Mouse (Mus musculus) midbrain, embryonic 16.5 days (tissue): ENCODE data around the gene Slc25a45. TPM values are rescaled to one million over a fixed set of nuclear protein-coding genes. Genes with fewer than 3 reads are reported as not detected.
"Not testable (repeated sequence)": the region's sequence is repeated elsewhere in the genome, so short reads cannot be mapped to it uniquely, and the experiment has no call there.

Experiments used
- ATAC-seq: fragments of 200-750 bp; cut with Nextera tagmentation; 2 replicates; pipeline ENCODE4 v1.8.0; 2017; ENCODE audit warnings: moderate TSS enrichment
- H3K27ac ChIP-seq: fragments of 300-500 bp; sonication (generic); 2 replicates; pipeline ENCODE4 v1.5.1; 2014; ENCODE audit warnings: mild to moderate bottlenecking, low read length, mixed read lengths
- H3K27me3 ChIP-seq: fragments of 300-500 bp; sonication (generic); 2 replicates; pipeline ENCODE4 v1.6.1; 2014; ENCODE audit warnings: low read depth, low read length, mixed read lengths; ENCODE audit not compliant: control insufficient read depth, insufficient read depth
- H3K36me3 ChIP-seq: fragments of 300-500 bp; sonication (generic); 2 replicates; pipeline ENCODE4 v1.6.1; 2014; ENCODE audit warnings: mild to moderate bottlenecking, low read length, moderate library complexity, mixed read lengths; ENCODE audit not compliant: control insufficient read depth, insufficient read depth
- H3K4me1 ChIP-seq: fragments of 300-500 bp; sonication (generic); 2 replicates; pipeline ENCODE4 v1.6.1; 2014; ENCODE audit warnings: mild to moderate bottlenecking, low read length, mixed read lengths; ENCODE audit not compliant: control insufficient read depth, insufficient read depth
- H3K4me2 ChIP-seq: fragments of 300-500 bp; sonication (generic); 2 replicates; pipeline ENCODE4 v1.6.1; 2014; ENCODE audit warnings: mild to moderate bottlenecking, low read length, mixed read lengths
- H3K4me3 ChIP-seq: fragments of 300-500 bp; sonication (generic); 2 replicates; pipeline ENCODE4 v1.5.1; 2014; ENCODE audit warnings: low read depth, mild to moderate bottlenecking, low read length, moderate library complexity, mixed read lengths
- H3K9ac ChIP-seq: fragments of 300-500 bp; sonication (generic); 2 replicates; pipeline ENCODE4 v1.6.1; 2014; ENCODE audit warnings: low read depth, low read length, mixed read lengths
- H3K9me3 ChIP-seq: fragments of 300-500 bp; sonication (generic); replicated peaks from 2 replicates; pipeline ENCODE4 v1.6.1; 2014; ENCODE audit warnings: mild to moderate bottlenecking, low read length, mixed read lengths; ENCODE audit not compliant: control insufficient read depth, poor library complexity, severe bottlenecking
- WGBS: fragments of 180-500 bp; shearing (Covaris S2); extraction: QIAGEN DNeasy Blood & Tissue Kit; methylation state at CpG from one replicate; pipeline ENCODE4 v1.1.7; 2014; 5-methylcytosine and 5-hydroxymethylcytosine counted together
- polyA plus RNA-seq: library from polyadenylated mRNA; unstranded; fragments of >200 nt; fragmentation: Nextera tagmentation; extraction: Ambion mirVana; gene quantifications from 2 replicates; pipeline ENCODE4 v1.2.1, GENCODE M21; 2015

Slc25a45 gene
- polyA plus RNA-seq, 1 experiment from 2014 or later: 2.0 TPM

GRCm38 (mm10) chr19:5879735-5880134 is 2.1 kb downstream of the Slc25a45 start:
- Histone ChIP-seq H3K27me3 (no peaks in the 10 kb centered on the region), H3K9me3 (no peaks in the 10 kb centered on the region), H3K4me1 (peaks cover 3% of the 10 kb centered on the region; the same call in 1 of the 2 replicates), H3K27ac (no peak overlapping the region), H3K4me3 (no peak overlapping the region), H3K4me2 (no peak overlapping the region), H3K36me3 (no peaks in the 10 kb centered on the region), H3K9ac (no peak overlapping the region)
- ATAC-seq: no peak
- WGBS: 95% methylated on average over 7 of the region's 7 CpGs

DNA sequence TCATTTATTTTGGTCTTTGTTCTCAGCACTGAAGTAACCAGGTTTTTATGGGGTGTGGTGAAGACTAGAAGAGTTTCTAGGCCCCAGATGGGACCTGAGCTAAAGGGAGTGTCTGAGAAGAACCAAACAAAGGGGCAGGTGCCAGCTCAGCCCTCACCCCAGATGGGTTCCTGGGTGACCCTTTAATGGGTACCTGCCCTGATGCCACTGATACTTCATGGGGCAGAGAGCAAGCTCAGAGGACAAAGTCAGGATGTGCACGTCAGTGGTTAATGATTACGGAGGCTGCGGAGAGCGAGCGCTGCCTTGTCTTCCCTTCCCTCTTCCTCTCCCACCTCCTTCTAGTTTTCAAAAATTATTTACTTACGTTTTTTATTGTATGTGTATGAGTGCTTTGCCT is 3.5 kb downstream of the Slc25a45 start:
- no peak overlapping the region for H3K4me3 ChIP-seq
- no peaks in the 10 kb centered on the region for H3K36me3 ChIP-seq
- 96% methylated on average over 6 of the region's 6 CpGs for WGBS
- no peak overlapping the region for H3K9ac ChIP-seq
- no peak overlapping the region for H3K27ac ChIP-seq
- H3K4me1 ChIP-seq: no peaks in the 10 kb centered on the region
- no peak overlapping the region for H3K4me2 ChIP-seq
- no peaks in the 10 kb centered on the region for H3K9me3 ChIP-seq
- ATAC-seq: no peak
- H3K27me3 ChIP-seq: no peaks in the 10 kb centered on the region

- H3K9ac ChIP-seq, H3K4me3 ChIP-seq, H3K36me3 ChIP-seq, H3K27ac ChIP-seq, H3K4me2 ChIP-seq, H3K9me3 ChIP-seq, H3K27me3 ChIP-seq, H3K4me1 ChIP-seq, ATAC-seq: not testable (repeated sequence)
- WGBS: 83% methylated on average over 5 of the region's 5 CpGs
These were observed 4.5 kb downstream of the Slc25a45 start for GRCm38 (mm10) chr19:5882079-5882478.

GRCm38 (mm10) chr19:5883935-5884334 is 6.3 kb downstream of the Slc25a45 start:
- no peak for ATAC-seq
- Histone ChIP-seq H3K27me3 (no peaks in the 10 kb centered on the region), H3K4me1 (no peaks in the 10 kb centered on the region), H3K27ac (no peak overlapping the region), H3K9me3 (no peaks in the 10 kb centered on the region), H3K4me3 (no peak overlapping the region), H3K36me3 (no peaks in the 10 kb centered on the region), H3K4me2 (no peak overlapping the region), H3K9ac (no peak overlapping the region)
- WGBS: 79% methylated on average over 1 of the region's 1 CpGs

- H3K9me3 ChIP-seq: no peaks in the 10 kb centered on the region
- no peak for ATAC-seq
These were observed 8.2 kb downstream of the Slc25a45 start for GRCm38 (mm10) chr19:5885838-5886237.

DNA sequence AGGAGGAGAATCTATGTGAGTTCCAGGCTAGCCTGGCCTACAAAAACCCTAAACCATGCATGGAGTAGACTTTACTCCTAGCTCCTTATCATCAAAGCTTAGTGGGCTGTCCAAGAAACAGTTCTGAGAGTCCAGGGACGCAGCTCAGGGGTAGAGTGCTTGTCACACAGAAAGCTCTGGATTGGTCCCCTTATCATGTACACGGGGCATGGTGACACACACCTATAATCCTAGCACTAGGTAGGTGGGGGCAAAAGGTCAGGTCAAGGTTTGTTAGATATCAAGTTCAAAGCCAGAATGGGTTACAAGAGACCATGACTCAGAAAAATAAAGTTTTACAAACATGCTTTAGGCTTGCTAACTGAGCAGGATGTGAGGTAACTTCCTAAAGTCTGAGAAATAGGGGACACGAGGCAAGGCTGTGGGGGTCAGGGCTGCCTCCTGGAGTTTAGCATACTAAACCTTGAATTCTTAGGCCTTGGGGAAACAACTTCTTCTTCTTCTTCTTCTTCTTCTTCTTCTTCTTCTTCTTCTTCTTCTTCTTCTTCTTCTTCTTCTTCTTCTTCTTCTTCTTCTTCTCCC is 9.7 kb downstream of the Slc25a45 start:
- H3K27me3 ChIP-seq: no peaks in the 10 kb centered on the region
- WGBS: 87% methylated on average over 3 of the region's 3 CpGs
- H3K36me3 ChIP-seq: peaks cover 7% of the 10 kb centered on the region; the same call in 1 of the 2 replicates
- no peak overlapping the region for H3K4me2 ChIP-seq
- H3K4me1 ChIP-seq: peaks cover 10% of the 10 kb centered on the region
- no peak overlapping the region for H3K4me3 ChIP-seq
- no peak overlapping the region for H3K9ac ChIP-seq
- ATAC-seq: no peak
- no peaks in the 10 kb centered on the region for H3K9me3 ChIP-seq
- no peak overlapping the region for H3K27ac ChIP-seq

More at GRCm38 (mm10) chr19:5885838-5886237, 8.2 kb downstream of the Slc25a45 start:
- H3K27me3 ChIP-seq: no peaks in the 10 kb centered on the region
- no peak overlapping the region for H3K4me3 ChIP-seq
- no peak overlapping the region for H3K27ac ChIP-seq
- H3K4me2 ChIP-seq: no peak overlapping the region
- H3K36me3 ChIP-seq: no peaks in the 10 kb centered on the region
- H3K9ac ChIP-seq: no peak overlapping the region
- peaks cover 2% of the 10 kb centered on the region; the same call in 1 of the 2 replicates for H3K4me1 ChIP-seq
- 57% methylated on average over 4 of the region's 4 CpGs for WGBS

DNA sequence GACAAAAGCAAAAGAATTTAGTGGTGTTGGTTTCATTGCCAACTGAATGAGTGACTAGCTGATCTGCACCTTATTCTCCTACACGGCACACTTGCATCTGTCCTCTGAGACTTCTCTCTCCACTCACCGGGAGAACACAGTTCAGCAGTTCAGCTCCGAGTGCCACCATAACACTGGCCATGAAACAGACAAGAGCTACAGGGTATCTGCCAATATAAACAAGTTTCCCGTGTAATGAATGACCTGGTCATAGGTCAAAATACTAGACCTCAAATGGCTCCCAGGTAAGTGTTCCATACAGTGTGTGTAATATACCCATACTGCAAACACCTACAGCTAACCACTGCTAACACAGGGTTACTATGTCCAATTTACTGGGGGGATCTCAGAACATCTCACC is 11.6 kb downstream of the Slc25a45 start:
- no peaks in the 10 kb centered on the region for H3K9me3 ChIP-seq
- H3K4me3 ChIP-seq: no peak overlapping the region
- H3K27me3 ChIP-seq: no peaks in the 10 kb centered on the region
- 73% methylated on average over 4 of the region's 4 CpGs for WGBS
- peaks cover 7% of the 10 kb centered on the region; the same call in 1 of the 2 replicates for H3K36me3 ChIP-seq
- H3K4me2 ChIP-seq: no peak overlapping the region
- no peak overlapping the region for H3K27ac ChIP-seq
- H3K4me1 ChIP-seq: peaks cover 20% of the 10 kb centered on the region
- ATAC-seq: no peak
- H3K9ac ChIP-seq: no peak overlapping the region

DNA sequence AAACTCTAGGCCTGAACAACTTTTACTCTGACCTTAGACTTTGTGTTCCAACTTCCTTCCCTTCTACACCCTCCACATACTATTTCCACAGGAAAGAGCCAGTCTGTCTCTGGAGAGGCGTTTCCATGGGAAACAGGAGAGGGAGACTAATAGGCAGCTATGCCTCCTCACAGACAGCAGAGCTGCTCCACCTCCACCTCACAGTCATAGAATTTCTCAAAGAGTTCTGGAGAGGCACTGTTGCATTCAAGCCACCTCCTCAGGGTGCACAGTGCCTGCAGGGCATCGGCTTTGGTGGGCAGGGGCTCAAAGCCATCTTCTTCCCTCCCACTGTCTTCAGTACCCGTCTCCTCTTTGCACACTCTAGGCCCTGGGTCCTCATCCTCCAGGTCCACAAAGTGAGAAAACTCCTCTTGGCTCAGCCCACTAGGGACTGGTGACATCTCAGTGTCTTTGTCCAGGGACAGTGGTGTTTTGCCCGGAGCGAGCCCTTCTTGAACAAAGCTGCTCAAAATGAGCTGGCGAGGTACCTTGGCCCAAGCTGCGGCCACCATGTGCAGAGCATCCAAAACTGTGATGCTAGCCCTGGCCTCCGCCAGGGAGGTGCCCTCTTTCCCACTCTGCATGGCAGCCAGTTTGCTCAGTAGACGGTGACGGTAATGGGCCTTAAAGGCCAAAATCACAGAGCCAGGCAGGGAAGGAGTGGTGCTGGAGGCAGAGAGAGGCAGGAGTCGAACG is 14.1 kb downstream of the Slc25a45 start:
- no peak overlapping the region for H3K4me3 ChIP-seq
- ATAC-seq: no peak
- 92% methylated on average over 12 of the region's 12 CpGs for WGBS
- no peak overlapping the region for H3K4me2 ChIP-seq
- H3K9me3 ChIP-seq: no peaks in the 10 kb centered on the region
- no peak overlapping the region for H3K27ac ChIP-seq
- H3K4me1 ChIP-seq: peaks cover 25% of the 10 kb centered on the region
- H3K27me3 ChIP-seq: no peaks in the 10 kb centered on the region
- no peak overlapping the region for H3K9ac ChIP-seq
- peaks cover 9% of the 10 kb centered on the region; the same call in 1 of the 2 replicates for H3K36me3 ChIP-seq

- Histone ChIP-seq H3K4me1 (peaks cover 25% of the 10 kb centered on the region), H3K4me2 (no peak overlapping the region)
- 96% methylated on average over 7 of the region's 7 CpGs for WGBS
These were observed 14.7 kb downstream of the Slc25a45 start for GRCm38 (mm10) chr19:5892262-5892661.

More at GRCm38 (mm10) chr19:5892262-5892661, 14.7 kb downstream of the Slc25a45 start:
- H3K9me3 ChIP-seq: no peaks in the 10 kb centered on the region
- H3K9ac ChIP-seq: no peak overlapping the region
- H3K4me3 ChIP-seq: no peak overlapping the region
- no peak overlapping the region for H3K27ac ChIP-seq
- H3K36me3 ChIP-seq: peaks cover 13% of the 10 kb centered on the region; the same call in 1 of the 2 replicates
- H3K27me3 ChIP-seq: no peaks in the 10 kb centered on the region
- no peak for ATAC-seq
